Mouse (Mus musculus) layer of hippocampus, adult 18-20 months (tissue): ENCODE data around the gene Tectb. TPM values are rescaled to one million over a fixed set of nuclear protein-coding genes. Genes with fewer than 3 reads are reported as not detected.
"Not testable (repeated sequence)": the region's sequence is repeated elsewhere in the genome, so short reads cannot be mapped to it uniquely, and the experiment has no call there.

ENCODE experiments used
- DNase-seq, 2 experiments: peaks; one replicate each; pipeline ENCODE4 v3.0.0; 2022; ENCODE audit warnings: low spot score in 2 of 2
- total RNA-seq, 2 experiments: library from RNA; stranded (reverse); gene quantifications; 2 replicates each; pipeline ENCODE4 v1.2.3; 2021

Tectb gene
- total RNA-seq, 2 experiments from 2014 or later: 0.47 TPM; not detected in 1

GRCm38 (mm10) chr19:55165183-55165865, 15.2 kb upstream of the Tectb start:
- no peak for DNase-seq

GRCm38 (mm10) chr19:55165954-55166353, 14.6 kb upstream of the Tectb start:
- DNase-seq: no peak

GRCm38 (mm10) chr19:55166741-55167140, 13.8 kb upstream of the Tectb start:
- DNase-seq: no peak

- no peak for DNase-seq
These were observed 12.8 kb upstream of the Tectb start for GRCm38 (mm10) chr19:55167741-55168140.

DNA sequence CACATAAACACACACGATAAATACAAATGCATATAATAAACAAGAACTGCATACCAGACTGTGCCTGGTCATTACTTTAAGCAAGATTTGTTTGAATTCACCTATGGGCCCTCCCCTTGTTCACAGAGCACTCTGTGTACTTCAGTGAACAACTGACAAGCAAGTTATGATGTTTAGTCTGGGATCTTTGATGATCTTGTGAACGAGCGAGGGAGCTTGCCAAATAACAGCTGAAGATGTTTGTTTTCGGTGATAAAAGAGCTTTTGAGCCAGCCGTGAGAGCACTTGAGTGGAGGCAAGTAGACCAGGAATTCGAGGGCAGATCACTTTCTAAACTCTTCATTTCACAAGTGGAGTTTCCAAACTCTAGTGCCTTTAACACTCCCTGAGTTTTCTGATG, 12.2 kb upstream of the Tectb start:
- DNase-seq: no peak

GRCm38 (mm10) chr19:55169236-55169729, 11.2 kb upstream of the Tectb start:
- DNase-seq: not testable (repeated sequence)

- no peak for DNase-seq
These were observed 10.1 kb upstream of the Tectb start for GRCm38 (mm10) chr19:55170399-55170798.

- no peak for DNase-seq
These were observed 8.9 kb upstream of the Tectb start for GRCm38 (mm10) chr19:55171585-55171984.

DNA sequence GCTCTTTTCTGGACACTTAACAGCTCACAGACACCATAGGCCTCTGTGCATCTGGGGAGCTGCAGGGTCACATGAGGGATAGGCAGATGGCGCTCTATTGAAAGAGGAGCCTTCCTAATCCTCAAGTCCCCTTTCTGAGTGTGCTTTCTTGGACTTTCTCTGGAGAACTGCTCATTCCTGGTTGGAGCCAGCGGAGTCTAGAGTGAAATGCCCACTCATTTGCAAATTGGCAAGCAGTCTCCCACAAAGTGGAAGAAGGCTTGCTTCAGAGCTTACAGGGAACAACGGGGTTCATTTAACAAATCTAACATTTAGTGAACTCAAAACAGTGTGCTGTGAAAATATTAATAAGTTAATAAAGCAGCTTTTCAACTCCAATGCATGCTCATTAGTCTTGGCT, 3.4 kb upstream of the Tectb start:
- peak in 1 of 2 experiments; percentile 33 for DNase-seq

DNA sequence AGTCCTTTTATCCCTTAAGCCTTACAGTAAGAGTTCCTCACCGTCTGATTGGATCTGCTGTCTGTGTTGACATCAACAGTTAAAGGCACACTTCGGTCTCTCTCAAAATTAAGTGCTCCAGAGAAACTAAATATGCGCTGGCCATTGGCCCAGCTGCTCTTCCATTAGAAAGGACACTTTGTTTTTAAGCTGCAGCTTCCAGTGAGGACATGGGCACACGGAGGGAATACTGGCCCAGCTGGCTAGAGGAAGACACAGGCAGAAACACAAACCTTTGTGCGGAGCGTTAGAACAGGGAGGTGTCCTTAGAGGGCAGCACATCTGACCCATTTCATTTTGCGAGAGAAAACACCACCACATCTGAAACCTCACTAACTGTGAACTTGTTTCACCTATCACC, 3.9 kb downstream of the Tectb start:
- DNase-seq: no peak

GRCm38 (mm10) chr19:55185074-55185473, 4.5 kb downstream of the Tectb start:
- no peak for DNase-seq

GRCm38 (mm10) chr19:55185651-55186050, 5.1 kb downstream of the Tectb start:
- DNase-seq: peak in 1 of 2 experiments; percentile 17

DNA sequence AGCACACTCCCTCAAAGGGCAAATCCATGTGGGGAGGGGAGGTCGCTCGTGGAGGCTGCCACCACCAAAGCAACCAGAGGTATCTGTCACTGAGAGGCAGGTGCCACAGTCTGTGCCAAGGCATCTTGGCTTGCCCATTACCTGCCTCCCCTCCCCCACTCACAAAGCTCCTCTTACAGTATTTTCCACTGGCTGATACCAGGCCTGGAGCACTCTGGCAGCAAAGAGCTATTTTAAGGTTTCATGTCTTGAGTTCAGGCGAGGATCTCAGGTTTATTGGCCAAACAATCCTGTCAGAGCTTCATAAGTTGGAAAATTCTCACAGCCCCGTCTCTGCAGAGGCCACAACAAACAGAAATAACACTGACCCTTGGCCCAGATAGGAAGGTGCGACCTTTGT, 9.5 kb downstream of the Tectb start:
- no peak for DNase-seq

- DNase-seq: no peak
These were observed 11.1 kb downstream of the Tectb start for GRCm38 (mm10) chr19:55191596-55191995.

GRCm38 (mm10) chr19:55192254-55192945, 11.9 kb downstream of the Tectb start:
- DNase-seq: no peak

DNA sequence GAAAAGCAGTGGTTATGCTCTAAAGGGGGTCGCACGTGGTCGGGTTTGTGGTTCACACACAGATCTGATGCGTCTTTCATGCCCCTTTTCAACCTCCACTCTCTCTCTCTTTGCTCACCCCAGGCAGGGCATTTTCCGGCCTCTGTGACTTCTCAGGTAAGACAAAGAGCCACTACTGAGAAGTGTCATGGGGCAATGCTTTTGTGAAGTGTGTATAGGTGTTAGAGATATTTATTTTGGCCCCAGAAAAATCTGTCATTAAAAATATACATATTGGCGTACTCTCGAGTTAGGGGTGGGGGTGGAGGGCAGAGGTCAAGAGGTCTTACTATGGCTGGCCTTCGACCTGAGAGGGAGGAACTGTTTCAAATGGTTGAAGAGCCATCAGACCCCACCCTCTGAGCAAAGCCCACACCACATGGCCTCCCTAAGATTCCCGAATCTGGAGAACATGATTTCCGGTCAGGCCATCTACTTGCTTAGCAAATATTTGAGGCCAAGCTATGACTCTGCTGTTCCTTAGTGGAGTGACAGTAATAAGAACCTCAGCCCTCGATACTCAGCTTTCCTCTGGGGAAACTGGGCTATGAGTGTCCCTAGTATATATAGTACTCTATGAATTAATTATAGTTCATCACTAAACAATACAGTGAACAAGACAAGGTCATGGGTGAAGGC, 13.3 kb downstream of the Tectb start:
- no peak for DNase-seq

- DNase-seq: no peak
These were observed 14.1 kb downstream of the Tectb start for GRCm38 (mm10) chr19:55194520-55195170.

DNA sequence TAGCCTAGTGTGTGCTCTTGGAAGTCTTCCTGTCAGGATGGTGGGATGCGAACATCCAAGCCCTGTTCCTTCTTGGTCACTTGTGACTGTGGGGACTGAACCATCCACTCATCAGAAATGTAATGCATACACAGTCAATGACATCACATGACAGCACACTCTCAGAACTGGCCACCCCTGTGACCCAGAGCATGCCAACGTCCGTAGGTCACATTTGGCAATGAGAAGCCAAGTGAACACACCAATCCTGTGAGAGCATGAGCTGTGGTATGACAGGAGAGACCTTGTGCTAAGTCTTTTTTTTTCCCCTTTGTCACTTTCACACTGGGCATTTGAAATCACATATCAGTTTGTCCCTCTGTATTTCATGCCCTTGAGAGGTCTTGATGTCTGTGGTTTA, 15.0 kb downstream of the Tectb start:
- DNase-seq: no peak

GRCm38 (mm10) chr19:55198303-55198702, 17.8 kb downstream of the Tectb start:
- peak; percentile 44 to 80 for DNase-seq

DNA sequence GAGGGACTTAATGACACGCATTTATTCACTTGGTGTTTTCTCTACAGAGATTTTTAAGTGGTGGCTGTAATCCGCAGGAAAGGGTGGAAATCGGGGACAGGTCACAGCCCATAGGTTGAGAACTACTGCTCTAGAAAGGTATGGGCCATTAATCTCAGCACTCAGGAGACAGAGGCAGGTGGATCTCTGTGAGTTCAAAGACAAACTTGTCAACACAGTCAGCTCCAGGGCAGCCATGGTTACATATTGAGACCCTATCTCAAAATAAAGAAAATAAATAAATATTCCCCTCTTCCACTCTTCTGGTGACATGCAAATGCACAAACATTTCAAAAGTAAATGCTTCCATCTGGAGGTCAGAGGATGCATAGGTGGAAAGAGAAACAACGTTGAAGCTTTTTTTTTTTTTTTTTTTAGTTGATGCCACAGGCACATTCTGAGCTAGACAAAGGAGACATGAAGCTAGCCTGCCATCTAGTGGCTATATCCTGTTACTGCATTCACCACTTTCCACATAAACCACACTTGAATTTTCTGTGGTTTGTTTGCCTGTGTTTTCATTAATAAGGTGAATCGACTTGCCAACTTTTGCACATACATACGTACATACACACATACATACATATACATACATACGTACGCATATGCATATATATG, 26.1 kb downstream of the Tectb start:
- peak; percentile 48 to 85 for DNase-seq

DNA sequence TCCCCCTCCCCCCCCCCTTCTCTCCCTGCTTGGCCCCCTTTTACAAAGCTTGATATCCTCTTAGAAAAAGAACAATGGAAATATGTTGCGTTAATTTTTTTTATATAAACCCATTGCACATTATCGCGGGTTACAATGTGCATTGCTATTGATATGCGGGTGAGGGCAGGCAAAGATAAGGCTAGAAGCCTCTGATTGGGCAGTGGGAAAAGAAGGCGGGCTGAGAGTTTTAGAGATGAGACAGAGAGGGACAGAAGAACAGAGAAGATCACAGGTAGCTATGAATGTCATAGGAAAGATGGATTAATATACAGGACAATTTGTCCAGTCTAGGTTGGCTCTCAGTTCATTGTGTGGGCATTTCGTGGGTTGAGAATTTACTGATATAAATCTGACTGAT, 26.7 kb downstream of the Tectb start:
- no peak for DNase-seq
